Mouse (Mus musculus): ENCODE measurements around the gene Rpa2. TPM values are rescaled to one million over a fixed set of nuclear protein-coding genes. Genes with fewer than 3 reads are reported as not detected.

The Rpa2 gene
- polyA plus RNA-seq, 1 experiment = not detected

GRCm38 (mm10) chr4:132741491-132741890 lies 26.6 kb upstream of the Rpa2 start:
- H3K4me1 ChIP-seq (ENCODE audit: control insufficient read depth, insufficient read depth, low read length) = peaks cover 7% of the 10 kb centered on the region; the same call in 1 of the 2 replicates
- no peak overlapping the region for H3K4me3 ChIP-seq (ENCODE audit: insufficient read depth, low read depth, low read length)
- no peak for TF ChIP-seq POLR2A (IDR thresholded peaks at IDR 0.05; ENCODE audit: insufficient read depth, low read depth, low read length)
- 94% methylated on average over 7 of the region's 7 CpGs for WGBS
- no peak overlapping the region for H3K27ac ChIP-seq (ENCODE audit: insufficient read depth, low read depth, low read length)

- 41% methylated on average over 11 of the region's 11 CpGs for WGBS
- H3K4me3 ChIP-seq (ENCODE audit: insufficient read depth, low read depth, low read length) = no peak overlapping the region
- TF ChIP-seq POLR2A (IDR thresholded peaks at IDR 0.05; ENCODE audit: insufficient read depth, low read depth, low read length) (no peak), CTCF (IDR thresholded peaks at IDR 0.05; ENCODE audit: insufficient read depth, low read depth, low read length) (no peak)
- peaks cover 7% of the 10 kb centered on the region; the same call in 1 of the 2 replicates for H3K4me1 ChIP-seq (ENCODE audit: control insufficient read depth, insufficient read depth, low read length)
- no peak overlapping the region; the same call in 1 of the 2 replicates for H3K27ac ChIP-seq (ENCODE audit: insufficient read depth, low read depth, low read length)
Measured at GRCm38 (mm10) chr4:132743992-132744911, 23.9 kb upstream of the Rpa2 start.

GRCm38 (mm10) chr4:132746911-132747517 lies 21.1 kb upstream of the Rpa2 start:
- H3K27ac ChIP-seq (ENCODE audit: insufficient read depth, low read depth, low read length) = 0 out of 2 replicates have a peak overlapping the region, but pooled peaks have one; percentile 9
- TF ChIP-seq CTCF (IDR thresholded peaks at IDR 0.05; ENCODE audit: insufficient read depth, low read depth, low read length) (no peak), POLR2A (IDR thresholded peaks at IDR 0.05; ENCODE audit: insufficient read depth, low read depth, low read length) (no peak)
- WGBS = 92% methylated on average over 9 of the region's 9 CpGs

GRCm38 (mm10) chr4:132747664-132748259 lies 20.4 kb upstream of the Rpa2 start:
- H3K4me1 ChIP-seq (ENCODE audit: control insufficient read depth, insufficient read depth, low read length) = peaks cover 7% of the 10 kb centered on the region; the same call in 1 of the 2 replicates
- WGBS = 84% methylated on average over 9 of the region's 9 CpGs
- H3K27ac ChIP-seq (ENCODE audit: insufficient read depth, low read depth, low read length) = 0 out of 2 replicates have a peak overlapping the region, but pooled peaks have one; percentile 9
- H3K4me3 ChIP-seq (ENCODE audit: insufficient read depth, low read depth, low read length) = no peak overlapping the region
- TF ChIP-seq CTCF (IDR thresholded peaks at IDR 0.05; ENCODE audit: insufficient read depth, low read depth, low read length) = no peak
- TF ChIP-seq POLR2A (IDR thresholded peaks at IDR 0.05; ENCODE audit: insufficient read depth, low read depth, low read length) = no peak

More at GRCm38 (mm10) chr4:132746911-132747517, 21.1 kb upstream of the Rpa2 start:
- Histone ChIP-seq H3K4me3 (ENCODE audit: insufficient read depth, low read depth, low read length) (no peak overlapping the region), H3K4me1 (ENCODE audit: control insufficient read depth, insufficient read depth, low read length) (peaks cover 7% of the 10 kb centered on the region; the same call in 1 of the 2 replicates)

DNA sequence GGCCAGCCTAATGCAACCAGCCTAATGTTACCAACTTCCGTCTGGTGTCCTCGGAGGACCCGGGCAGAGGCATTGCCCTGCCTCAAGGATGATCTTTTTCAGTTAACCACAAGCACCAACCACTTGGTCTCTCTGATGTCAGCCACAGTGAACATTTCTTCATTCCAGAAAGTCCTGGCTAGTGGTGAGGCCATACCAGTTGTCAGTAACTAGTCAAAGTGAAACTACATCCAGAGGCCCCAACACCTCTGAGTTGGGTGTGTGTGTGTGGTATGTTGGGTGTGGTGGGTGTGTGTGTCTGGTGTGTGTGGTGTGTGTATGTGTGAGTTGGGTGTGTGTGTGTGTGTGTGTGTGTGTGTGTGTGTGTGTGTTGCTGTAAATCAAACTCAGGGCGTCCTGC lies 19.4 kb upstream of the Rpa2 start:
- 86% methylated on average over 4 of the region's 4 CpGs for WGBS
- Histone ChIP-seq H3K4me3 (ENCODE audit: insufficient read depth, low read depth, low read length) (no peak overlapping the region), H3K27ac (ENCODE audit: insufficient read depth, low read depth, low read length) (no peak overlapping the region), H3K4me1 (ENCODE audit: control insufficient read depth, insufficient read depth, low read length) (peaks cover 7% of the 10 kb centered on the region; the same call in 1 of the 2 replicates)
- no peak for TF ChIP-seq POLR2A (IDR thresholded peaks at IDR 0.05; ENCODE audit: insufficient read depth, low read depth, low read length)
- TF ChIP-seq CTCF (IDR thresholded peaks at IDR 0.05; ENCODE audit: insufficient read depth, low read depth, low read length) = no peak

DNA sequence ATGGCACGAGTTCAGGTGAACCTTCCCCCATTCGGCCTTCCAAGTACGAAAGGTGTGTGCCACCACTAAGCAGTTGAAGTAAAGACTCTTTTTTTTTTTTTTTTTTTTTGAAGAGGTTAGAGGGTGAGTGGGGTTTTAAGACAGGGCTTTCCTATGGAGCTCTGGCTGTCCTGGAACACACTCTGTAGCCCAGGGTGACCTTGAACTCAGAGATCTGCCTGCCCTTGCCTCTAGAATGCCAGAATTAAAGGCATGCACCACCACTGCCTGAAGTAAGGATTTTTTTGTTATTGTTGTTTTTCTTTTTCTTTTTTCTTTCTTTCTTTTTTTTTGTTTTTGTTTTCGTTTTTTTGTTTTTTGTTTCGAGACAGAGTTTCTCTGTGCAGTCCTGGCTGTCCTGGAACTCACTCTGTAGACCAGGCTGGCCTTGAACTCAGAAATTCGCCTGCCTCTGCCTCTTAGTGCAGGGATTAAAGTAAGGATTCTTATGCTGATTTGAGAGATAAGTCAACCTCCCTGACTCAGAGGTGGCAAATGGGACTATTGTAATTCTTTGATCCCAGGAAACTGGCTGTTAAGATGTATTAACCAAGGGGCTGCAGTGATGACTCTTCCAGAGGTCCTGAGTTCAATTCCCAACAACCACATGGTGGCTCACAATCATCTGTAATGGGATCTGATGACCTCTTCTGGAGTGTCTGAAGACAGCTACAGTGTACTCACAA lies 18.7 kb upstream of the Rpa2 start:
- WGBS = 85% methylated on average over 6 of the region's 6 CpGs
- TF ChIP-seq POLR2A (IDR thresholded peaks at IDR 0.05; ENCODE audit: insufficient read depth, low read depth, low read length) (no peak), CTCF (IDR thresholded peaks at IDR 0.05; ENCODE audit: insufficient read depth, low read depth, low read length) (no peak)
- Histone ChIP-seq H3K4me3 (ENCODE audit: insufficient read depth, low read depth, low read length) (no peak overlapping the region), H3K27ac (ENCODE audit: insufficient read depth, low read depth, low read length) (no peak overlapping the region), H3K4me1 (ENCODE audit: control insufficient read depth, insufficient read depth, low read length) (peaks cover 2% of the 10 kb centered on the region; the same call in 1 of the 2 replicates)

- Histone ChIP-seq H3K27ac (ENCODE audit: insufficient read depth, low read depth, low read length) (no peak overlapping the region), H3K4me3 (ENCODE audit: insufficient read depth, low read depth, low read length) (no peak overlapping the region), H3K4me1 (ENCODE audit: control insufficient read depth, insufficient read depth, low read length) (peaks cover 9% of the 10 kb centered on the region)
- TF ChIP-seq CTCF (IDR thresholded peaks at IDR 0.05; ENCODE audit: insufficient read depth, low read depth, low read length) (no peak), POLR2A (IDR thresholded peaks at IDR 0.05; ENCODE audit: insufficient read depth, low read depth, low read length) (no peak)
- 84% methylated on average over 6 of the region's 6 CpGs for WGBS
Measured at GRCm38 (mm10) chr4:132752992-132753391, 15.1 kb upstream of the Rpa2 start.

GRCm38 (mm10) chr4:132756974-132757373 lies 11.2 kb upstream of the Rpa2 start, which contains the start of gene Smpdl3b:
Smpdl3b (minus strand) TSS chr4:132757252.
- TF ChIP-seq CTCF (IDR thresholded peaks at IDR 0.05; ENCODE audit: insufficient read depth, low read depth, low read length) (peak; percentile 44; the same call in 1 of the 2 replicates), POLR2A (IDR thresholded peaks at IDR 0.05; ENCODE audit: insufficient read depth, low read depth, low read length) (no peak)
- under 1% methylated on average over 22 of the region's 22 CpGs for WGBS
- peak within 1 kb of the TSS; percentile 38 for H3K4me3 ChIP-seq (ENCODE audit: insufficient read depth, low read depth, low read length)
- H3K4me1 ChIP-seq (ENCODE audit: control insufficient read depth, insufficient read depth, low read length) = peaks cover 11% of the 10 kb centered on the region
- H3K27ac ChIP-seq (ENCODE audit: insufficient read depth, low read depth, low read length) = no peak within 1 kb of the TSS

Measured in olfactory bulb, adult 2 months (tissue).